ENCODE assay signal across 17 mouse cellular contexts in the genomic region with DNA sequence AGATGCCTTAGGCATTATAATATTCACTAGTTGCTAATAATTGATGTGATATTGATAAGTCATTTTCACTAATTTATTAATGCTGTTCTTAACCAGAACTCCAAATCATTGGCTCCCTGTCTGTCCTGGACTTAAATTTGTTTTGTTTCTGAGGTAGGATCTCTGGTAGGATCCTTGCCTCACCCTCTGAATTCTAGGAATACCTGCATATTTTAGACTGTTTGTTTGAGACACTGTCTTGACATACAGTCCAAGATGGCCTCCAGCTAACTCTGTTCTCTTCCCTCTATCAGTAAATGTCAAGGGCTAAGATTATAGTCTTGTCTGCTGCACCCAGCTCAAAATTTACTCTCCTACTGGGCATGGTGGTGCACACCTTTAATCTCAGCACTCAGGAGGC. TPM values are rescaled to one million over a fixed set of nuclear protein-coding genes. Genes with fewer than 3 reads are reported as not detected.
DNase-seq lines count a peak whose midpoint lies in the region; ATAC-seq and TF ChIP-seq lines count a peak whose summit lies in the region.
"Had no signal": no experiment of that assay in that cellular context is flagged by ENCODE, and none has a peak within 500 bp of the region (broad histone marks: within the 10 kb centered on the region; RNA-seq: fewer than 3 reads in every experiment).

No protein-coding gene starts in this region.

- no peak overlapping the region for H3K27ac ChIP-seq in heart, embryonic 15.5 days
- H3K27ac ChIP-seq in ES-Bruce4 (ENCODE audit: insufficient read depth, low read length): 0 out of 2 replicates have a peak overlapping the region, but pooled peaks have one; percentile 47
- no peak overlapping the region for H3K27ac ChIP-seq in embryonic facial prominence, embryonic 12.5 days
- peak overlapping the region; percentile 6; the same call in 1 of the 2 replicates for H3K27ac ChIP-seq in liver, embryonic 15.5 days (replicated peaks)
- H3K27ac ChIP-seq: kidney, postnatal 0 days had no signal

- DNase-seq in heart, postnatal 4 days: no peak
- DNase-seq in urinary bladder, adult 18-20 months (ENCODE audit: low spot score in 2 of 2): no peak
- no peak for DNase-seq in left cerebral cortex, adult 18-20 months (ENCODE audit: low spot score in 2 of 2)
- DNase-seq in kidney, adult 9 months: no peak
- DNase-seq: adrenal gland, postnatal 25 days; heart, postnatal 36 days; lung, postnatal 4 days; right cerebral cortex, postnatal 4 days had no signal

- peaks cover 37% of the 10 kb centered on the region for H3K4me1 ChIP-seq in heart, embryonic 15.5 days (replicated peaks)
- H3K4me1 ChIP-seq in ES-Bruce4 (ENCODE audit: control insufficient read depth, insufficient read depth, low read length): peaks cover 2% of the 10 kb centered on the region
- H3K4me1 ChIP-seq in embryonic facial prominence, embryonic 12.5 days: peaks cover 41% of the 10 kb centered on the region
- H3K4me1 ChIP-seq in liver, embryonic 15.5 days (replicated peaks): peaks cover 60% of the 10 kb centered on the region

- TF ChIP-seq CTCF in ES-Bruce4 (IDR thresholded peaks at IDR 0.05; ENCODE audit: low read depth, low read length): no peak

- 0 out of 2 replicates have a peak overlapping the region, but pooled peaks have one; percentile 75 for H3K4me2 ChIP-seq in heart, embryonic 15.5 days
- H3K4me2 ChIP-seq in embryonic facial prominence, embryonic 12.5 days (replicated peaks): peak overlapping the region; percentile 76; the same call in 1 of the 2 replicates
- H3K4me2 ChIP-seq in liver, embryonic 15.5 days: peak overlapping the region; percentile 76

- H3K27me3 ChIP-seq in heart, embryonic 15.5 days: no peaks in the 10 kb centered on the region
- H3K27me3 ChIP-seq in ES-Bruce4 (ENCODE audit: control insufficient read depth, insufficient read depth, low read length, poor library complexity, severe bottlenecking): no peaks in the 10 kb centered on the region
- no peaks in the 10 kb centered on the region for H3K27me3 ChIP-seq in embryonic facial prominence, embryonic 12.5 days
- H3K27me3 ChIP-seq in liver, embryonic 15.5 days: no peaks in the 10 kb centered on the region

- H3K9me3 ChIP-seq in heart, embryonic 15.5 days (replicated peaks): no peaks in the 10 kb centered on the region
- H3K9me3 ChIP-seq in ES-Bruce4 (replicated peaks; ENCODE audit: control insufficient read depth, insufficient read depth, low read length, poor library complexity, severe bottlenecking): no peaks in the 10 kb centered on the region
- no peaks in the 10 kb centered on the region for H3K9me3 ChIP-seq in embryonic facial prominence, embryonic 12.5 days
- H3K9me3 ChIP-seq in liver, embryonic 15.5 days (replicated peaks): no peaks in the 10 kb centered on the region

- ATAC-seq in heart, embryonic 15.5 days (replicated peaks; ENCODE audit: insufficient number of reproducible peaks, insufficient read depth, low FRiP score, low read depth): no peak
- no peak for ATAC-seq in embryonic facial prominence, embryonic 12.5 days (ENCODE audit: insufficient number of reproducible peaks, insufficient read depth, low FRiP score, low TSS enrichment)
- no peak for ATAC-seq in liver, embryonic 15.5 days (ENCODE audit: insufficient read depth)
- ATAC-seq: forebrain, embryonic 14.5 days had no signal

- no peak for TF ChIP-seq POLR2A in ES-Bruce4 (IDR thresholded peaks at IDR 0.05; ENCODE audit: insufficient read depth, low read length)

- H3K36me3 ChIP-seq in heart, embryonic 15.5 days: no peaks in the 10 kb centered on the region; the same call in 1 of the 2 replicates
- H3K36me3 ChIP-seq in ES-Bruce4 (ENCODE audit: control insufficient read depth, insufficient read depth, low read length, poor library complexity, severe bottlenecking): peaks cover 2% of the 10 kb centered on the region
- peaks cover 6% of the 10 kb centered on the region; the same call in 1 of the 2 replicates for H3K36me3 ChIP-seq in embryonic facial prominence, embryonic 12.5 days
- H3K36me3 ChIP-seq in liver, embryonic 15.5 days (replicated peaks): peaks cover 6% of the 10 kb centered on the region

- no peak overlapping the region for H3K4me3 ChIP-seq in heart, embryonic 15.5 days
- 0 out of 2 replicates have a peak overlapping the region, but pooled peaks have one; percentile 9 for H3K4me3 ChIP-seq in ES-Bruce4 (ENCODE audit: low read depth, low read length)
- H3K4me3 ChIP-seq in embryonic facial prominence, embryonic 12.5 days: no peak overlapping the region
- no peak overlapping the region for H3K4me3 ChIP-seq in liver, embryonic 15.5 days (replicated peaks)

- H3K9ac ChIP-seq in heart, embryonic 15.5 days: no peak overlapping the region
- H3K9ac ChIP-seq in ES-Bruce4 (ENCODE audit: low read depth, poor library complexity, severe bottlenecking): no peak overlapping the region
- H3K9ac ChIP-seq in embryonic facial prominence, embryonic 12.5 days: no peak overlapping the region
- no peak overlapping the region for H3K9ac ChIP-seq in liver, embryonic 15.5 days

- TF ChIP-seq EP300 in ES-Bruce4 (IDR thresholded peaks at IDR 0.05; ENCODE audit: insufficient read depth, low read depth, low read length): no peak

RNA-seq across cellular contexts. Expression of gene Tceanc2, which starts 1.8 kb away (rescaled TPM):
- polyA plus RNA-seq in heart, embryonic 15.5 days (2015; fragmentation: Nextera tagmentation; extraction: Ambion mirVana): 13.0 and 20.1 TPM in 2 replicates
- 10 to 100 TPM; 13.1 to 14.9 TPM for total RNA-seq in heart, postnatal 4 days (2021)
- 15.7 and 38.3 TPM in 2 replicates for polyA plus RNA-seq in ES-Bruce4 (2011; ENCODE audit: insufficient read depth, insufficient read length, low read depth, missing spikeins)
- polyA plus RNA-seq in embryonic facial prominence, embryonic 12.5 days (2016; fragmentation: Nextera tagmentation; extraction: Ambion mirVana): 23.1 and 24.7 TPM in 2 replicates
- 11.9 and 14.4 TPM in 2 replicates for polyA plus RNA-seq in liver, embryonic 15.5 days (2015; fragmentation: Nextera tagmentation; extraction: Ambion mirVana)
- total RNA-seq in left cerebral cortex, adult 18-20 months (2021): 10 to 100 TPM; 14.0 to 15.9 TPM

RNA-seq across cellular contexts. Expression of gene Tmem59, which starts 2.5 kb away (rescaled TPM):
- polyA plus RNA-seq in heart, embryonic 15.5 days (2015; fragmentation: Nextera tagmentation; extraction: Ambion mirVana): 322 and 328 TPM in 2 replicates
- 100 to 1,000 TPM; 137 to 148 TPM for total RNA-seq in heart, postnatal 4 days (2021)
- polyA plus RNA-seq in ES-Bruce4 (2011; ENCODE audit: insufficient read depth, insufficient read length, low read depth, missing spikeins): 146 and 149 TPM in 2 replicates
- 374 and 383 TPM in 2 replicates for polyA plus RNA-seq in embryonic facial prominence, embryonic 12.5 days (2016; fragmentation: Nextera tagmentation; extraction: Ambion mirVana)
- polyA plus RNA-seq in liver, embryonic 15.5 days (2015; fragmentation: Nextera tagmentation; extraction: Ambion mirVana): 178 and 182 TPM in 2 replicates
- total RNA-seq in left cerebral cortex, adult 18-20 months (2021): 100 to 1,000 TPM; 233 to 241 TPM

RNA-seq across cellular contexts. Expression of gene Ldlrad1, which starts 28.2 kb away (rescaled TPM):
- polyA plus RNA-seq in heart, embryonic 15.5 days (2015; fragmentation: Nextera tagmentation; extraction: Ambion mirVana): not detected in 2 replicates
- total RNA-seq in heart, postnatal 4 days (2021): not detected
- polyA plus RNA-seq in ES-Bruce4 (2011; ENCODE audit: insufficient read depth, insufficient read length, low read depth, missing spikeins): not detected in 2 replicates
- not detected in 2 replicates for polyA plus RNA-seq in embryonic facial prominence, embryonic 12.5 days (2016; fragmentation: Nextera tagmentation; extraction: Ambion mirVana)
- not detected in 2 replicates for polyA plus RNA-seq in liver, embryonic 15.5 days (2015; fragmentation: Nextera tagmentation; extraction: Ambion mirVana)
- not detected for total RNA-seq in left cerebral cortex, adult 18-20 months (2021)
- total RNA-seq: heart, postnatal 36 days; layer of hippocampus, postnatal 10 days had no signal
- polyA plus RNA-seq: forebrain, embryonic 14.5 days; kidney, postnatal 0 days; limb, embryonic 11.5 days; stomach, embryonic 14.5 days had no signal

Comparison
In these comparisons a context has a peak if more than half of its experiments do, and no peak if none do; other contexts are left out.
1. H3K27ac ChIP-seq: peak in ES-Bruce4 (single experiment) and liver, embryonic 15.5 days (single experiment); none in heart, embryonic 15.5 days (single experiment) and embryonic facial prominence, embryonic 12.5 days (single experiment).
2. Peak in every context shown above with its lines, with median percentiles within 50 percentile points of each other: H3K4me2 ChIP-seq.